Mouse (Mus musculus): ENCODE data around the gene Insl3.
"Not testable (repeated sequence)": the region's sequence is repeated elsewhere in the genome, so short reads cannot be mapped to it uniquely, and the experiment has no call there.

Insl3 gene

GRCm38 (mm10) chr8:71707874-71708273 lies 18.9 kb downstream of the Insl3 start:
- DNase-seq (ENCODE audit: low read depth in 2 of 2, low spot score in 2 of 2): peak; percentile 47 to 67

- DNase-seq (ENCODE audit: low read depth in 2 of 2, low spot score in 2 of 2): no peak
Observed at GRCm38 (mm10) chr8:71709134-71709799, 20.3 kb downstream of the Insl3 start.

GRCm38 (mm10) chr8:71709800-71710446 lies 20.9 kb downstream of the Insl3 start:
- peak; percentile 58 to 63 for DNase-seq (ENCODE audit: low read depth in 2 of 2, low spot score in 2 of 2)

GRCm38 (mm10) chr8:71711574-71711973 lies 22.6 kb downstream of the Insl3 start:
- no peak for DNase-seq (ENCODE audit: low read depth in 2 of 2, low spot score in 2 of 2)

- no peak for DNase-seq (ENCODE audit: low read depth in 2 of 2, low spot score in 2 of 2)
Observed at GRCm38 (mm10) chr8:71715531-71715930, 26.5 kb downstream of the Insl3 start.

GRCm38 (mm10) chr8:71716561-71717053 lies 27.6 kb downstream of the Insl3 start:
- DNase-seq (ENCODE audit: low read depth in 2 of 2, low spot score in 2 of 2): no peak

- no peak for DNase-seq (ENCODE audit: low read depth in 2 of 2, low spot score in 2 of 2)
Observed at GRCm38 (mm10) chr8:71717096-71717495, 28.1 kb downstream of the Insl3 start.

- no peak for DNase-seq (ENCODE audit: low read depth in 2 of 2, low spot score in 2 of 2)
Observed at GRCm38 (mm10) chr8:71718252-71718651, 29.2 kb downstream of the Insl3 start.

GRCm38 (mm10) chr8:71719218-71719617 lies 30.2 kb downstream of the Insl3 start:
- DNase-seq (ENCODE audit: low read depth in 2 of 2, low spot score in 2 of 2): no peak

GRCm38 (mm10) chr8:71719928-71720457 lies 31.0 kb downstream of the Insl3 start:
- DNase-seq (ENCODE audit: low read depth in 2 of 2, low spot score in 2 of 2): no peak

GRCm38 (mm10) chr8:71723047-71723551 lies 34.1 kb downstream of the Insl3 start:
- peak; percentile 70 to 78 for DNase-seq (ENCODE audit: low read depth in 2 of 2, low spot score in 2 of 2)

GRCm38 (mm10) chr8:71724389-71724788 lies 35.4 kb downstream of the Insl3 start:
- no peak for DNase-seq (ENCODE audit: low read depth in 2 of 2, low spot score in 2 of 2)

GRCm38 (mm10) chr8:71725122-71725924 lies 36.3 kb downstream of the Insl3 start, which contains the start of gene Fcho1:
Gene Fcho1 (minus strand): TSS chr8:71725716.
- DNase-seq (ENCODE audit: low read depth in 2 of 2, low spot score in 2 of 2): peak; percentile 73 to 81

- DNase-seq (ENCODE audit: low read depth in 2 of 2, low spot score in 2 of 2): no peak
Observed at GRCm38 (mm10) chr8:71728240-71728785, 39.3 kb downstream of the Insl3 start.

- DNase-seq (ENCODE audit: low read depth in 2 of 2, low spot score in 2 of 2): peak in 1 of 2 experiments; percentile 18
Observed at GRCm38 (mm10) chr8:71728826-71729620, 40.0 kb downstream of the Insl3 start.

- peak; percentile 70 to 80 for DNase-seq (ENCODE audit: low read depth in 2 of 2, low spot score in 2 of 2)
Observed at GRCm38 (mm10) chr8:71731652-71732230, 42.7 kb downstream of the Insl3 start.

- DNase-seq (ENCODE audit: low read depth in 2 of 2, low spot score in 2 of 2): not testable (repeated sequence)
Observed at GRCm38 (mm10) chr8:71738316-71738715, 49.3 kb downstream of the Insl3 start.
